25 mouse cellular contexts compared by ENCODE assay signal in the genomic region with DNA sequence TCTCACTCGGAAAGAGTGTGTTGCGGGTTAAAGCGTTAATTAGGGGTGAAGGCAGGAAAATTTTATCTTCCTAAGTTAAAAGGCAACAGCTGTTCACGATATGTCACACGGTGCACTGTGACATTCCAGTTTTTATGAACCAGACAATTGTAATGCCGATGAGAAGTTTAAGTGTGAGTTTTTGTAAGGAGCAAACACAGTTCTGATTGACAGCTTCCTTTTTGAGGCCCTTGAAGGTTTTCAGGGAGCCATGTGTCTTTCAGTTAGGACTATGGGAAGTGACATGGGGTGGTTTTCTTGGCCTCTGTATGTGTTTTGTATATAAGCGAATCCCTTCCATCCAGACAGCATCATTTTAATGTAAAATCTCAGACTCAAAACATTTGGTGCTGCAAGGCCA. TPM values are rescaled to one million over a fixed set of nuclear protein-coding genes. Genes with fewer than 3 reads are reported as not detected.
DNase-seq lines count a peak whose midpoint lies in the region; ATAC-seq lines count a peak whose summit lies in the region.
"Had no signal": no experiment of that assay in that cellular context is flagged by ENCODE, and none has a peak within 500 bp of the region (broad histone marks: within the 10 kb centered on the region; RNA-seq: fewer than 3 reads in every experiment).

No protein-coding gene starts in this region.

- no peaks in the 10 kb centered on the region for H3K27me3 ChIP-seq in embryonic facial prominence, embryonic 11.5 days (ENCODE audit: control insufficient read depth, insufficient read depth, low read length)
- H3K27me3 ChIP-seq in embryonic facial prominence, embryonic 10.5 days (replicated peaks; ENCODE audit: low read depth, poor library complexity, severe bottlenecking), result no peaks in the 10 kb centered on the region
- H3K27me3 ChIP-seq in midbrain, embryonic 11.5 days (ENCODE audit: control insufficient read depth, insufficient read depth, low read length), result no peaks in the 10 kb centered on the region
- no peaks in the 10 kb centered on the region for H3K27me3 ChIP-seq in midbrain, embryonic 16.5 days (ENCODE audit: control insufficient read depth, insufficient read depth, low read depth, low read length)
- H3K27me3 ChIP-seq: embryonic facial prominence, embryonic 15.5 days; hindbrain, embryonic 13.5 days; intestine, embryonic 15.5 days had no signal

- no peaks in the 10 kb centered on the region for H3K36me3 ChIP-seq in embryonic facial prominence, embryonic 11.5 days (replicated peaks; ENCODE audit: control insufficient read depth, insufficient read depth, low read depth, low read length)
- H3K36me3 ChIP-seq in embryonic facial prominence, embryonic 10.5 days (replicated peaks), result no peaks in the 10 kb centered on the region
- no peaks in the 10 kb centered on the region for H3K36me3 ChIP-seq in midbrain, embryonic 11.5 days (ENCODE audit: control insufficient read depth, insufficient read depth, low read length)
- H3K36me3 ChIP-seq in midbrain, embryonic 16.5 days (ENCODE audit: control insufficient read depth, insufficient read depth, low read length), result no peaks in the 10 kb centered on the region
- H3K36me3 ChIP-seq: embryonic facial prominence, embryonic 15.5 days; G1E; heart, embryonic 10.5 days; hindbrain, embryonic 13.5 days; intestine, embryonic 15.5 days had no signal

- H3K4me1 ChIP-seq in embryonic facial prominence, embryonic 11.5 days (ENCODE audit: control insufficient read depth, insufficient read depth, low read length), result no peaks in the 10 kb centered on the region
- H3K4me1 ChIP-seq in embryonic facial prominence, embryonic 10.5 days, result peaks cover 21% of the 10 kb centered on the region
- H3K4me1 ChIP-seq in midbrain, embryonic 11.5 days (ENCODE audit: control insufficient read depth, insufficient read depth, low read length), result peaks cover 6% of the 10 kb centered on the region
- H3K4me1 ChIP-seq in midbrain, embryonic 16.5 days (ENCODE audit: control insufficient read depth, insufficient read depth, low read length), result 0 out of 2 replicates have a peak, but pooled peaks cover 2% of the 10 kb centered on the region
- H3K4me1 ChIP-seq: embryonic facial prominence, embryonic 15.5 days; heart, embryonic 10.5 days; intestine, embryonic 15.5 days had no signal

- no peak for DNase-seq in embryonic facial prominence, embryonic 11.5 days (ENCODE audit: low spot score)
- DNase-seq in embryonic facial prominence, embryonic 10.5 days (ENCODE audit: low spot score), result no peak
- peak; percentile 27 for DNase-seq in heart, adult 11 months
- no peak for DNase-seq in heart, adult 18-20 months
- peak; percentile 78 for DNase-seq in midbrain, embryonic 11.5 days (ENCODE audit: low spot score, missing footprints)
- DNase-seq in cerebellum, adult 9-11 months, result no peak
- DNase-seq: adrenal gland, adult 8-10 months; adrenal gland, postnatal 36 days; B cell, adult 2 months; cerebellum, adult 11 months; cerebellum, adult 8-10 months; cerebellum, postnatal 25 days; gastrocnemius, adult 2 months; gastrocnemius, postnatal 25 days; heart, postnatal 10 days; heart, postnatal 4 days had no signal

- ATAC-seq in embryonic facial prominence, embryonic 11.5 days (replicated peaks; ENCODE audit: insufficient number of reproducible peaks, low FRiP score, low TSS enrichment, low read depth), result 0 out of 2 replicates have a peak, but pooled peaks have one; percentile 14
- no peak for ATAC-seq in midbrain, embryonic 11.5 days (ENCODE audit: low FRiP score)
- no peak for ATAC-seq in midbrain, embryonic 16.5 days
- ATAC-seq: CD4-positive, CD25-positive, alpha-beta regulatory T cell, adult 4 months; intestine, embryonic 15.5 days had no signal

- H3K9me3 ChIP-seq in embryonic facial prominence, embryonic 11.5 days (replicated peaks; ENCODE audit: control insufficient read depth, low read length), result no peaks in the 10 kb centered on the region
- no peaks in the 10 kb centered on the region for H3K9me3 ChIP-seq in embryonic facial prominence, embryonic 10.5 days
- H3K9me3 ChIP-seq in midbrain, embryonic 11.5 days (ENCODE audit: control insufficient read depth, low read length), result no peaks in the 10 kb centered on the region
- H3K9me3 ChIP-seq in midbrain, embryonic 16.5 days (replicated peaks; ENCODE audit: control insufficient read depth, low read length, poor library complexity, severe bottlenecking), result no peaks in the 10 kb centered on the region
- H3K9me3 ChIP-seq: embryonic facial prominence, embryonic 15.5 days; heart, embryonic 10.5 days; hindbrain, embryonic 13.5 days; intestine, embryonic 15.5 days had no signal

- H3K27ac ChIP-seq in embryonic facial prominence, embryonic 11.5 days (replicated peaks; ENCODE audit: low read depth, low read length), result no peak overlapping the region
- no peak overlapping the region for H3K27ac ChIP-seq in embryonic facial prominence, embryonic 10.5 days (replicated peaks)
- H3K27ac ChIP-seq in midbrain, embryonic 11.5 days (ENCODE audit: low read depth, low read length), result no peak overlapping the region
- H3K27ac ChIP-seq in midbrain, embryonic 16.5 days (ENCODE audit: low read length), result no peak overlapping the region
- H3K27ac ChIP-seq: embryonic facial prominence, embryonic 15.5 days; gastrocnemius, adult 2 months; heart, embryonic 10.5 days; hindbrain, embryonic 13.5 days; intestine, embryonic 15.5 days had no signal

- no peak overlapping the region for H3K9ac ChIP-seq in embryonic facial prominence, embryonic 11.5 days (replicated peaks; ENCODE audit: low read length)
- H3K9ac ChIP-seq in midbrain, embryonic 11.5 days (ENCODE audit: low read length), result no peak overlapping the region
- H3K9ac ChIP-seq in midbrain, embryonic 16.5 days (ENCODE audit: low read depth, low read length), result no peak overlapping the region
- H3K9ac ChIP-seq: embryonic facial prominence, embryonic 15.5 days; hindbrain, embryonic 13.5 days; intestine, embryonic 15.5 days had no signal

- H3K4me2 ChIP-seq in embryonic facial prominence, embryonic 11.5 days (ENCODE audit: low read depth, low read length), result no peak overlapping the region
- no peak overlapping the region for H3K4me2 ChIP-seq in midbrain, embryonic 11.5 days
- H3K4me2 ChIP-seq in midbrain, embryonic 16.5 days (ENCODE audit: low read length), result no peak overlapping the region
- H3K4me2 ChIP-seq: embryonic facial prominence, embryonic 15.5 days; hindbrain, embryonic 13.5 days; intestine, embryonic 15.5 days had no signal

- H3K4me3 ChIP-seq in embryonic facial prominence, embryonic 11.5 days (ENCODE audit: low read depth, low read length), result no peak overlapping the region
- no peak overlapping the region for H3K4me3 ChIP-seq in embryonic facial prominence, embryonic 10.5 days
- H3K4me3 ChIP-seq in midbrain, embryonic 11.5 days (ENCODE audit: low read depth, low read length), result no peak overlapping the region
- no peak overlapping the region for H3K4me3 ChIP-seq in midbrain, embryonic 16.5 days (ENCODE audit: low read depth, low read length)
- H3K4me3 ChIP-seq: embryonic facial prominence, embryonic 15.5 days; erythroblast, embryonic 14.5 days; gastrocnemius, adult 2 months; heart, embryonic 10.5 days; hindbrain, embryonic 13.5 days; intestine, embryonic 15.5 days had no signal

- WGBS in embryonic facial prominence, embryonic 11.5 days, result 35% methylated on average over 7 of the region's 7 CpGs
- 56% methylated on average over 7 of the region's 7 CpGs for WGBS in embryonic facial prominence, embryonic 10.5 days
- WGBS in midbrain, embryonic 11.5 days, result 62% methylated on average over 7 of the region's 7 CpGs
- WGBS in midbrain, embryonic 16.5 days, result 31% methylated on average over 7 of the region's 7 CpGs

RNA-seq across cellular contexts. Expression of a gene that starts 20.0 kb away (rescaled TPM):
- 2.8 and 3.2 TPM in 2 replicates for polyA plus RNA-seq in embryonic facial prominence, embryonic 11.5 days (2014; fragmentation: Nextera tagmentation; extraction: Ambion mirVana)
- 1.3 and 2.1 TPM in 2 replicates for polyA plus RNA-seq in embryonic facial prominence, embryonic 10.5 days (2016; fragmentation: Nextera tagmentation; extraction: Ambion mirVana)
- total RNA-seq in heart, adult 18-20 months (2021), result 1 to 10 TPM; 1.2 to 1.4 TPM
- 7.8 and 8.5 TPM in 2 replicates for polyA plus RNA-seq in midbrain, embryonic 11.5 days (2014; fragmentation: Nextera tagmentation; extraction: Ambion mirVana)
- polyA plus RNA-seq in midbrain, embryonic 16.5 days (2015; fragmentation: Nextera tagmentation; extraction: Ambion mirVana), result 37.1 and 44.9 TPM in 2 replicates
- total RNA-seq: adrenal gland, adult 8-10 months; adrenal gland, postnatal 36 days; granulocyte monocyte progenitor cell, adult 5-6 weeks had no signal
- polyA plus RNA-seq: G1E had no signal

Comparison
In these comparisons a context has a peak if more than half of its experiments do, and no peak if none do; other contexts are left out.
1. DNase-seq: peak in heart, adult 11 months (single experiment) and midbrain, embryonic 11.5 days (single experiment); none in embryonic facial prominence, embryonic 11.5 days (single experiment), embryonic facial prominence, embryonic 10.5 days (single experiment), heart, adult 18-20 months (0 of 2) and cerebellum, adult 9-11 months (single experiment).